Mouse (Mus musculus): Measurements from ENCODE around the gene Rapsn.

DNA sequence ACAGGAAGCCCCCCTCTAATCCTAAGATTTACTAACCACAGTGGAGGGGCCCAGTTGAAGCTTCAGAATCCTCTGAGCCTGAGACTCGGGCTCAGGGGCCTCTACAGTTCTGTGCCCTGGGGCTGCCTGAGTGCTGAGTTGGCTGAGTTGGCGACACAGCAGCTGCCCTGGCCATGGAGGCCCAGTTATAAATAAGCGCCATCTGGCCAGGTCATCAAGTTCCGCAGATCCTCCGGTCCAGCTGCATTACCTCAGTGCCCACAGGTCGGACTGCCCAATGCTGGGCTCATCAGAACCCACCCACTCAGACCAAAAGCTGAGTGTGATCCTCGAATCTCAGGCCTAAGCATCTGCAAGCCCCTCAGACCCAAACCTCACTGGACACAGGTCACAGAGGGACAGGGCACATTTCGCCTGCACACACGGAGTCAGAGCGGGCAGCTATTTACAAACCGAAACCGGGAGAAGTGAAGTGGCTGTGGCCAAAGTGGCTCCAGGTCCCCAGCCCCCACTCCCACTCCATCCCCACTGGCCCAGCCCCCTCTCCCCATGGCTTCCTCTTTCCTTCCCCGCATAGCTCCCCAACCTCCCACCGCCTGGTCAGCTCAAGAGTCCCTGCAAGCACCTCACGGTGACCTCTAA is 48.9 kb downstream of the Rapsn start:
- TF ChIP-seq CTCF (IDR thresholded peaks at IDR 0.05; ENCODE audit: borderline replicate concordance, extremely low read depth, insufficient read depth, insufficient read length) = no peak
- no peak for TF ChIP-seq POLR2A (IDR thresholded peaks at IDR 0.05; ENCODE audit: borderline replicate concordance, extremely low read depth, insufficient read depth, insufficient read length, poor library complexity, severe bottlenecking)
